Mouse (Mus musculus) lung, postnatal 36 days (tissue): ENCODE measurements at regions not wholly inside any gene's neighbourhood (a gene's known extent, or its start where the extent isn't known, plus 50 kb on each side); places are given as distances from the start of the nearest gene placed in this dataset.

Experiments used
- DNase-seq: peaks from one replicate; pipeline ENCODE4 v3.0.0; 2022; ENCODE audit warnings: mixed read lengths

DNA sequence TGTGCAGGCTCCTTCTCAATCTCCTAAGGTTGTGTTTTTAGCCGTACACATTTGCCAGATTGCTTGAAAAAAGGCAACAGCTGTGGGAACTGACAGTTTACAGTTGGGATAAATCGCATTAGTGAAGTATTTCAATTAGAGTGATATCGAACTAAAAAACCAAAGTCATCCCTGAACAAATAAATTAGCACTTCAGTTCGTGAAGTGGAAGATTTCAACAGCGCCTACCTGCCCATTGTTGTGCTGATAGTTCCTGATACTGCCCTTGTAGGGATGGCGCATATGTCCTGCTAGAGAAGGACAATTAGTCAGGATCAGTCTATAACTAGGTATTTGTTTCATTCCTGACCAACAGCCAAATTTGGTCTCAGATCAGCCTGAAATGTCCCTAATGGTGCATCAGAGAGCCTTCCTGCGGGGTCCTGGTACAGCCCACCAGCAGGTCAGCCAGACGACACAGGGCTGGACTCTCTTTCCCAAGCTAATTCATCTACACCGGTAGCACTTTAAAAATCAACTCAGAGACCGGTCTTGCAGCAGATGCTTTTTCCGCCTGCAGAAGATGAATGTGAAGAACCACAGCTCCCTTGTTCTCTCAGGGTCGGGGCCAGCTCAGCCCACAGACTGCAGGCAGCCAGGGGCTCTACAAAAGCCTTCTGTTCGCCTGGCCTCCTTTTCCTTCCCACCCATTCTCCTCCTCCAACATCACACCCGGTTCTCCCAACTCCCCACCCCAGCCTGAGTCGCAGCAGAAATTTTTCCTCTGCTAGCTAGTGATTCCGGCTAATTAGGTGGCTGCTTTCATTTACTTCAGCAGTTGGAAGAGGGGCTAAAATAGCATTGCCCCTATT, 146.1 kb downstream of the Psat1 start:
- peak; percentile 6 for DNase-seq

DNA sequence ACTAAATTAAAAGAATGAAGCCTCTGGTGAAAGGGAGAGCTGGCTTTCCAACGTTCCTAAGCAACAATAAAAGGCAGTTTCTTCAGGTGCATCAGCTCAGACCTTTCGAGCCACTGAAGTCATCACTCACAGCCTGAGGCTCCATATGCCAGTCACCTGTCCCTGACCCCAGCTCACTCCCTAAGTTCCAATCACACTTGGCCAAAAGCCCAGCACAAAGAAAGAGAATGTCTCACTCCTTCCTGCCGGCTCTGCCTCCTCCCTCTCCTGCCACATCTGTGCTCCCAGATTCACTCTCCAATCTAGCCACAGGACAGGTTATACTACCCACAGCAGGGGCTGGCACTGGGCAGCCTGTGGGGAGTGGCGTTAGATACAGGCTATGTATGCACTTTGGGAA, 150.7 kb downstream of the Psat1 start:
- DNase-seq: no peak

GRCm38 (mm10) chr19:15791942-15792341, 155.2 kb downstream of the Psat1 start:
- no peak for DNase-seq

GRCm38 (mm10) chr19:15791264-15791913, 155.7 kb downstream of the Psat1 start:
- DNase-seq: no peak

GRCm38 (mm10) chr19:15790620-15791263, 156.4 kb downstream of the Psat1 start:
- peak; percentile 9 for DNase-seq

- DNase-seq: no peak
These were observed 157.4 kb downstream of the Psat1 start for GRCm38 (mm10) chr19:15789741-15790140.

- DNase-seq: no peak
These were observed 162.5 kb downstream of the Psat1 start for GRCm38 (mm10) chr19:15784644-15785043.

- DNase-seq: no peak
These were observed 177.5 kb downstream of the Psat1 start for GRCm38 (mm10) chr19:15769651-15770050.

DNA sequence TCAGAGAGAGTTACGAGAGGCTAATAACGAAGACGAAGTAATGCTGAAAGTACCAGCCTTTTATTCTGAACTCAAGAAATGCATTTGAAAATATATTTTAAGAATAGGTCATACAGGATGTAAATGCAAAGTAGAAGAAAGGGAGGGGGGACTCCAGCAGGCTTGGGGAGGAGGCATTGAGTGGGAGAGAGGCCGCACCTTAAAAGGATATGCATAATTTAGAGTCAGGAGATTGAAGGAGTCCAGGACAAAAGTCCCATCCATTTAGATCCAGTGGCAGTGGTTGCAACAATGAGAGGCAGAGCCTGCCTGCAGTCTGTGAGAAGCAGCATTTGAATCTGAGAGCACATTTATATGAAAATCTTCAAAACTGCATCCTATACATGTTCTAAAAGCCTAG, 186.1 kb downstream of the Psat1 start:
- no peak for DNase-seq

- DNase-seq: no peak
These were observed 201.9 kb downstream of the Psat1 start for GRCm38 (mm10) chr19:15745026-15745777.

DNA sequence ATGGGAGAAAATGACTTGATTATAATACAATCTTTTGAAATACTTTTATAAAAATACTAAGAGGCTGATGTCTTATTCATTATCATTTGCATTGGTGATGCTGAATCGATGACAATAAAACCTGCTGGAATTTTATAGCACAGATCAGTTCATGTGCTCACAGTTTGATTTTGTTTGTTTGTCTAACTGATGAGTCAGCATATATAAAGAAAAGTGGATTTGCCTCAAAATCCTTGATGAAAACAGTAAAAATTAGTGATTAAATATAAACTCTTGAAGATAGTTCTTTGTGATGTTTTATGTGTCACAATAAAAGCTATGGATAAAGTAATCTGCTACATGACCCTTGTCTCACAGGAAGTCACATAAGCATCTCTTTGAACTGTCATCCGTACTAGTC, 210.9 kb downstream of the Psat1 start:
- DNase-seq: no peak

GRCm38 (mm10) chr19:15726785-15727406, 220.2 kb downstream of the Psat1 start:
- DNase-seq: no peak

DNA sequence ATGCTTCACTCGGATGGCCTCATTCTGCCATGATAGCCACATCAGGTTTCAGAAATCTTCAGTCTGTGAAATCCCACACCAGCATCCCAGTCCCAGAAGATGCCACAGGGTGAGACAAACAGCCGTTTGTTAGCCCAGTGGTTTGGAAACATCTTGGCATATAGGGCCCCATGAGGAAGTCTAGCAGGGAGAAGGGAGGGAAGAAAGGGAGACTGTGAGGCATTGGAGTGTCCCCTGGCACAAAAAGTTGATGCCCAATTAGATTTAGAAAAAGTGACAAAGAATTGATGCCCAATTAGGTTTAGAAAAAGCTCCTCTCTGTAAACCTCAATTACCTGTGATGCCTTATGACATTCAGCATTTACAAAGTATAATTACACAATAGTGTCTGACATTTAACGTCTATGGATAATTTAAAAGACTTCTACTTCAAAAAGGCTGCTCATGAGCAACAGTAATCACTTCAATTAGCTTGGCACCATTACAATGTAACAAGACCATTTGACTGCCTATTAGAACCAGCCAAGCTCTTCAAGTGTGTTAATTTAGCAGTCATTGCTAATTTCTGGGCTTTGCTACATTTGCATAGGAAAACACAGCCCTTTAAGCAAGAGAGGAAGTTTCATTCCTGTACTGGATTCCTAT, 254.6 kb downstream of the Psat1 start:
- DNase-seq: no peak

GRCm38 (mm10) chr19:15669996-15670395, 277.1 kb downstream of the Psat1 start:
- peak; percentile 8 for DNase-seq

- DNase-seq: no peak
These were observed 277.6 kb downstream of the Psat1 start for GRCm38 (mm10) chr19:15669541-15669940.

GRCm38 (mm10) chr19:15668624-15669016, 278.5 kb downstream of the Psat1 start:
- no peak for DNase-seq

DNA sequence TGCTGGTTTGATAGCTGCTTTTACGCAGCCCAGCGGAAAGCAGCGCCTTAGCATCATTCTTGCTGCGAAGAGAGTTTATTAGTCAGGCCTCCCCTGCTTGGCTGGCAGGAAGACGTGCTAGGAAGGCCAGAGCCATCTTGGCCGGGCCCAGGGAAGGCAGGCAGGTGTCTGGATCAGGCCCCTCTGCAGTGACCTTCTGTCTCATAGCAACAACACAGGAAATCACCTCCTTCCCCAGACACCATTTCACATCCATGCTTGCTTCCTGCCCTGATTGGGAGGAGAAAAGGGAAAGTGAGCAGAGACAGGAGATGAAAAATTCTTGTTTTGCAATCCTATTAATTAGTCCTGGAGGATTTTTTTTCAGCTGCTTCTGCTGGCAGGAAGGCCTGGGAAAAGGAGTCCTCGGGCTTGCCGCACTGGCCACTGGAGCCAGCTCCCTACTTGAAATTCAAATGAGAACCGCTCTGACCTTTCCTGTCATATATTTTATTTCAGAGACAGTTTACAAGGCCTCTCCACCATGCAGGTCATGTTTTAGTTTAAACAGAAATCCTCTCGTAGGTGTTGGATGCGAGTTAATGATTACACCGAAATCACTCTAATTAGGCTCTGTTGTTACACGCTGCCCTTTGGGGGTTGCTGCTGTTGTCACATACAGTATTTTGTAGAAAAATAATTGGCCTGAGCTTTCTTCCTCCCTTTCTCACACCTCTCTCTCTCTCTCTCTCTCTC, 279.1 kb downstream of the Psat1 start:
- DNase-seq: no peak

DNA sequence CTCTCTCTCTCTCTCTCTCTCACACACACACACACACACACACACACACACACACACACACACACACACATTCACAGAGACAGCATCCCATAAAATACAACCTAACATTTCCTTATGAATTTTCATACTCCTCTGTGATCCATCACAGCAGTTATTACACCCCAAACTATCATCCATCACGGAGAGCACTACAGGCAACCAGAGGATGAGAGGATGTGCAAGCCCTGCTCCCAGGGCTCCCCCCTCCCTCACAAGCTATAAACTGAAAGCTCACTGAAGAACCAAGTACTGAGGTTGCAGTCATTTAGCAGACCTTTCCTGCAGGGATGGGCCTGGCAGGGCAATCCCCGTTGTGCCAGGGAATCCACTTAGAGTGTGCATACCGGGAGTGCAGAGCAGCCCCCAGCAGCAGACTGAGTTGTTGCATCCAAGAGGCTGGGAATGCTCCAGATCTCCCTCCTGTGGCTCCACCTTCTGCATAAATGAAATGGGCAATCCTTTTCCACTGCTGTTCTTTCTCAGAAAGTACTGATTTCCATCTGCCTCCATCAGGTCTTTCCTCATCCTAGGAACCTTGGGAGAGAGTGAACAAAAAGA, 283.4 kb downstream of the Psat1 start:
- DNase-seq: no peak

DNA sequence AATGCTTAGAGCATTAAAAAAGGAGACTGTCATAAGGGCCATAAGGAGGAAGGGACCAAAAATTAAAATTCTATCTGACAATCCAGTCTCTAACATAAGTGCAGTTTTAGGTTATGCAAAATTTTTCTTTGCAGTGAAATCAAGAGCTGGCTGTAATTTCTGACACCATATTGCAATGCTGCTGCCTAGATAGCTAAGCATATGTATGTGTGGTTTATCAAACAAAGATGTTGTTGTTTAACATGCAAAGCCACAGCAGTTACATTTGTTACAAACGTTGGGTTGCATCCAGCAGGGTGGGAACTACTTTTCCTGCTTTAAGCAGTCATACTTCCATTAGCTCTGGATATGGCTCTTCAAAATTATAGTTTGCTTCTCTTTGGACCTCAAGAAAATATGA, 288.5 kb downstream of the Psat1 start:
- no peak for DNase-seq

DNA sequence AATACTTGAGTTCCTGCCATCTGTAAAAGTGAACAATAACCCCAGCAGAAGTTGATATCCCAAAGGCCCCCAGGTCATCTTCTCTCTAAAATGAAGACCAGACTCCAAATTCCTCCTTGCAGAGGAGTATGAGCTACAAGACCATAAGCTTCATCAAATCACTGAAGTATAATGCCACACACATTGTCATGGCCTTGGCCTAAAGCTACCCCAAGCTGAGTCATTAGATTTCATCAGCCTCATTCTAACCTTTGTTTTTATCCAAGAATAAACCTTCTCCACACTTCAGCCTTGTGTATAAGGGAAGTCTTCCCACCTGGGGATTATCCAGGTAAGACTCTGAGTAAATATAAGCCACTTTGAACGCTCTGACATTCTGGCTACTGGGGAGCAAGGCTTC, 289.3 kb downstream of the Psat1 start:
- DNase-seq: no peak

DNA sequence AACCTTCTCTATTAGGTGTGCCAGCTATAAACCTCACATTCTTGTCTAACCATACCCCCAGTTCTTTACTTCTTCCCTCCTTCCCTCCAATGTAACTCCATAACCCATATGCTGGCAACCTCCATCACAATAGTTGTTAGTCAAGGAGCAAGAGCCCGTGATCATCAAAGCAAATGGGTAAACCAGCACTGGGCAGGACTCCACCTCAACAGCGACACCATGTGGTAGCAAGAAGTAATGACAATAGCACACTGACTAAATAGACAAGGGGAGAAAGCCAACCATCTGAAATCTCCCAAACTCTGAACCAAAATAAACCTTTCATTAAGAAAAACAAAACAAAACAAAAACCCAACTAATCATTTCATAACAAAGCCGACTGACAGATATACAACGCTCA, 297.8 kb downstream of the Psat1 start:
- peak; percentile 13 for DNase-seq
